27 mouse cellular contexts compared by ENCODE assay signal in genomic region chr7:19634591-19634990, GRCm38 (mm10). TPM values are rescaled to one million over a fixed set of nuclear protein-coding genes. Genes with fewer than 3 reads are reported as not detected.
A peak's percentile ranks its signal among the peaks of the same experiment; 100 is the strongest.
DNase-seq lines count a peak whose midpoint lies in the region; ATAC-seq and TF ChIP-seq lines count a peak whose summit lies in the region.
"Had no signal": no experiment of that assay in that cellular context is flagged by ENCODE, and none has a peak within 500 bp of the region (broad histone marks: within the 10 kb centered on the region; RNA-seq: fewer than 3 reads in every experiment).

No protein-coding gene starts in this region.

- H3K27me3 ChIP-seq in liver, embryonic 12.5 days (replicated peaks): no peaks in the 10 kb centered on the region
- no peaks in the 10 kb centered on the region for H3K27me3 ChIP-seq in liver, postnatal 0 days (ENCODE audit: insufficient read depth, low read length)
- H3K27me3 ChIP-seq in small intestine, adult 2 months (ENCODE audit: control insufficient read depth, insufficient read depth, low read length): no peaks in the 10 kb centered on the region
- H3K27me3 ChIP-seq in kidney, embryonic 16.5 days (ENCODE audit: insufficient read depth, low read length): no peaks in the 10 kb centered on the region
- H3K27me3 ChIP-seq: embryonic facial prominence, embryonic 15.5 days; limb, embryonic 13.5 days; midbrain, embryonic 12.5 days; neural tube, embryonic 13.5 days had no signal

- 83% methylated on average over 2 of the region's 2 CpGs for WGBS in liver, embryonic 12.5 days (ENCODE audit: insufficient replicate concordance)
- WGBS in liver, postnatal 0 days (ENCODE audit: insufficient replicate concordance): 77% methylated on average over 2 of the region's 2 CpGs
- 56% methylated on average over 2 of the region's 2 CpGs for WGBS in small intestine, adult 2 months
- WGBS in kidney, embryonic 16.5 days: 94% methylated on average over 2 of the region's 2 CpGs

- no peak for ATAC-seq in liver, embryonic 12.5 days
- ATAC-seq in liver, postnatal 0 days: no peak
- ATAC-seq in kidney, embryonic 16.5 days (ENCODE audit: low FRiP score, low TSS enrichment): no peak

- peak overlapping the region; percentile 16; the same call in 1 of the 2 replicates for H3K27ac ChIP-seq in liver, embryonic 12.5 days
- no peak overlapping the region for H3K27ac ChIP-seq in liver, postnatal 0 days (ENCODE audit: low read depth)
- peak overlapping the region; percentile 67 for H3K27ac ChIP-seq in small intestine, adult 2 months (ENCODE audit: insufficient read depth, low read depth, low read length)
- H3K27ac ChIP-seq in kidney, embryonic 16.5 days (ENCODE audit: low read length): no peak overlapping the region
- H3K27ac ChIP-seq: embryonic facial prominence, embryonic 15.5 days; kidney, postnatal 0 days; limb, embryonic 13.5 days; midbrain, embryonic 12.5 days; neural tube, embryonic 13.5 days had no signal

- TF ChIP-seq EP300 in liver, postnatal 0 days (IDR thresholded peaks at IDR 0.05; ENCODE audit: low read depth): no peak

- no peak overlapping the region for H3K4me3 ChIP-seq in liver, embryonic 12.5 days
- H3K4me3 ChIP-seq in liver, postnatal 0 days (ENCODE audit: low read depth, low read length): no peak overlapping the region
- no peak overlapping the region for H3K4me3 ChIP-seq in small intestine, adult 2 months (ENCODE audit: low read depth, low read length)
- no peak overlapping the region for H3K4me3 ChIP-seq in kidney, embryonic 16.5 days (ENCODE audit: low read length)
- H3K4me3 ChIP-seq: embryonic facial prominence, embryonic 15.5 days; limb, embryonic 13.5 days; midbrain, embryonic 12.5 days; neural tube, embryonic 13.5 days had no signal

- no peak for DNase-seq in liver, postnatal 0 days
- peak; percentile 93 for DNase-seq in adrenal gland, adult 2 months
- DNase-seq in gastrocnemius, adult 8-10 months (ENCODE audit: low spot score in 2 of 2): peak; percentile 64 to 72
- no peak for DNase-seq in MN1 (ENCODE audit: low spot score)
- DNase-seq: cerebellum, adult 11 months; cerebellum, postnatal 14 days; embryo, embryonic 11 days; lung, adult 18-20 months; lung, postnatal 4 days; retina, postnatal 1 day; right cerebral cortex, postnatal 4 days had no signal

- no peak for TF ChIP-seq CTCF in liver, postnatal 0 days (IDR thresholded peaks at IDR 0.05; ENCODE audit: low read depth)
- no peak for TF ChIP-seq CTCF in small intestine, adult 2 months (IDR thresholded peaks at IDR 0.05; ENCODE audit: extremely low read depth, insufficient read length, insufficient replicate concordance, low read depth, low read length)

- no peaks in the 10 kb centered on the region for H3K9me3 ChIP-seq in liver, embryonic 12.5 days (replicated peaks)
- no peaks in the 10 kb centered on the region for H3K9me3 ChIP-seq in liver, postnatal 0 days (ENCODE audit: low read length)
- H3K9me3 ChIP-seq in kidney, embryonic 16.5 days (ENCODE audit: low read length): no peaks in the 10 kb centered on the region
- H3K9me3 ChIP-seq: embryonic facial prominence, embryonic 15.5 days; limb, embryonic 13.5 days; midbrain, embryonic 12.5 days; neural tube, embryonic 13.5 days had no signal

- no peak overlapping the region for H3K9ac ChIP-seq in liver, embryonic 12.5 days
- H3K9ac ChIP-seq in liver, postnatal 0 days (replicated peaks): no peak overlapping the region
- H3K9ac ChIP-seq in kidney, embryonic 16.5 days (replicated peaks; ENCODE audit: low read length): no peak overlapping the region
- H3K9ac ChIP-seq: embryonic facial prominence, embryonic 15.5 days; limb, embryonic 13.5 days; midbrain, embryonic 12.5 days; neural tube, embryonic 13.5 days had no signal

- peaks cover 77% of the 10 kb centered on the region for H3K36me3 ChIP-seq in liver, embryonic 12.5 days
- H3K36me3 ChIP-seq in liver, postnatal 0 days (replicated peaks; ENCODE audit: insufficient read depth, low read length): peaks cover 65% of the 10 kb centered on the region
- H3K36me3 ChIP-seq in small intestine, adult 2 months (ENCODE audit: control insufficient read depth, insufficient read depth, low read length): peaks cover 61% of the 10 kb centered on the region
- peaks cover 79% of the 10 kb centered on the region for H3K36me3 ChIP-seq in kidney, embryonic 16.5 days (ENCODE audit: insufficient read depth, low read length)

- H3K4me2 ChIP-seq in liver, embryonic 12.5 days: no peak overlapping the region
- H3K4me2 ChIP-seq in liver, postnatal 0 days (ENCODE audit: low read depth, low read length): no peak overlapping the region
- no peak overlapping the region for H3K4me2 ChIP-seq in kidney, embryonic 16.5 days (replicated peaks; ENCODE audit: low read depth, low read length)
- H3K4me2 ChIP-seq: embryonic facial prominence, embryonic 15.5 days; limb, embryonic 13.5 days; midbrain, embryonic 12.5 days; neural tube, embryonic 13.5 days had no signal

- TF ChIP-seq POLR2A in small intestine, adult 2 months (IDR thresholded peaks at IDR 0.05; ENCODE audit: low read depth, low read length): no peak

- H3K4me1 ChIP-seq in liver, embryonic 12.5 days: peaks cover 40% of the 10 kb centered on the region
- peaks cover 4% of the 10 kb centered on the region; the same call in 1 of the 2 replicates for H3K4me1 ChIP-seq in liver, postnatal 0 days (ENCODE audit: insufficient read depth)
- peaks cover 25% of the 10 kb centered on the region for H3K4me1 ChIP-seq in small intestine, adult 2 months (ENCODE audit: control insufficient read depth, insufficient read depth, insufficient read length, low read length)
- peaks cover 3% of the 10 kb centered on the region; the same call in 1 of the 2 replicates for H3K4me1 ChIP-seq in kidney, embryonic 16.5 days (ENCODE audit: insufficient read depth, low read length)
- H3K4me1 ChIP-seq: limb, embryonic 13.5 days; midbrain, embryonic 12.5 days had no signal

RNA-seq across cellular contexts. Expression of gene Relb, which starts 5.4 kb away (rescaled TPM):
- polyA plus RNA-seq in liver, embryonic 12.5 days (2016; fragmentation: Nextera tagmentation; extraction: Ambion mirVana): 1.9 and 2.6 TPM in 2 replicates
- polyA plus RNA-seq in liver, postnatal 0 days (2015; fragmentation: Nextera tagmentation; extraction: Ambion mirVana): 2.2 and 2.3 TPM in 2 replicates
- total RNA-seq in adrenal gland, adult 2 months (2021): 10 to 100 TPM; 26.5 to 33.9 TPM
- 79.2 and 85.8 TPM in 2 replicates for polyA plus RNA-seq in adrenal gland, adult 2 months (2012; rRNA removed)
- 10 to 100 TPM in 2 of 4 experiments, 1 to 10 TPM in 2; 7.0 to 12.5 (median 9.5) TPM for total RNA-seq in gastrocnemius, adult 8-10 months (2022)
- 47.2 and 144 TPM in 2 replicates for polyA plus RNA-seq in small intestine, adult 2 months (2012; rRNA removed)
- 10.6 and 10.7 TPM in 2 replicates for polyA plus RNA-seq in kidney, embryonic 16.5 days (2015; fragmentation: Nextera tagmentation; extraction: Ambion mirVana)

RNA-seq across cellular contexts. Expression of gene Clptm1, which starts 30.2 kb away (rescaled TPM):
- polyA plus RNA-seq in liver, embryonic 12.5 days (2016; fragmentation: Nextera tagmentation; extraction: Ambion mirVana): 75.1 and 75.2 TPM in 2 replicates
- polyA plus RNA-seq in liver, postnatal 0 days (2015; fragmentation: Nextera tagmentation; extraction: Ambion mirVana): 40.3 and 44.4 TPM in 2 replicates
- total RNA-seq in adrenal gland, adult 2 months (2021): 100 to 1,000 TPM; 151 to 152 TPM
- polyA plus RNA-seq in adrenal gland, adult 2 months (2012; rRNA removed): 157 and 178 TPM in 2 replicates
- 10 to 100 TPM; 49.6 to 55.5 (median 51.0) TPM for total RNA-seq in gastrocnemius, adult 8-10 months (2022)
- polyA plus RNA-seq in small intestine, adult 2 months (2012; rRNA removed): 70.5 and 141 TPM in 2 replicates
- 90.9 and 94.6 TPM in 2 replicates for polyA plus RNA-seq in kidney, embryonic 16.5 days (2015; fragmentation: Nextera tagmentation; extraction: Ambion mirVana)

RNA-seq across cellular contexts. Expression of gene Clasrp, which starts 30.3 kb away (rescaled TPM):
- 23.9 and 24.2 TPM in 2 replicates for polyA plus RNA-seq in liver, embryonic 12.5 days (2016; fragmentation: Nextera tagmentation; extraction: Ambion mirVana)
- polyA plus RNA-seq in liver, postnatal 0 days (2015; fragmentation: Nextera tagmentation; extraction: Ambion mirVana): 7.6 and 8.1 TPM in 2 replicates
- total RNA-seq in adrenal gland, adult 2 months (2021): 10 to 100 TPM; 34.4 to 37.3 TPM
- polyA plus RNA-seq in adrenal gland, adult 2 months (2012; rRNA removed): 280 and 380 TPM in 2 replicates
- total RNA-seq in gastrocnemius, adult 8-10 months (2022): 10 to 100 TPM in 1 of 4 experiments, 1 to 10 TPM in 3; 6.3 to 10.0 (median 9.2) TPM
- 91.6 and 184 TPM in 2 replicates for polyA plus RNA-seq in small intestine, adult 2 months (2012; rRNA removed)
- polyA plus RNA-seq in kidney, embryonic 16.5 days (2015; fragmentation: Nextera tagmentation; extraction: Ambion mirVana): 52.6 and 55.8 TPM in 2 replicates

RNA-seq across cellular contexts. Expression of gene Apoc2, which starts 43.1 kb away (rescaled TPM):
- polyA plus RNA-seq in liver, embryonic 12.5 days (2016; fragmentation: Nextera tagmentation; extraction: Ambion mirVana): 389 and 406 TPM in 2 replicates
- polyA plus RNA-seq in liver, postnatal 0 days (2015; fragmentation: Nextera tagmentation; extraction: Ambion mirVana): 2,864 and 3,070 TPM in 2 replicates
- 1 to 10 TPM in 1 of 2 experiments, not detected in 1; 3.1 TPM for total RNA-seq in adrenal gland, adult 2 months (2021)
- polyA plus RNA-seq in adrenal gland, adult 2 months (2012; rRNA removed): 0.28 TPM in 1 of 2 replicates, not detected in the other
- not detected for total RNA-seq in gastrocnemius, adult 8-10 months (2022)
- 1,337 and 1,661 TPM in 2 replicates for polyA plus RNA-seq in small intestine, adult 2 months (2012; rRNA removed)
- polyA plus RNA-seq in kidney, embryonic 16.5 days (2015; fragmentation: Nextera tagmentation; extraction: Ambion mirVana): 2.8 and 4.7 TPM in 2 replicates
- total RNA-seq: left cerebral cortex, adult 8-10 months had no signal
- polyA plus RNA-seq: forebrain, embryonic 11.5 days; frontal cortex, adult 2 months; hindbrain, embryonic 11.5 days; midbrain, embryonic 12.5 days had no signal

RNA-seq across cellular contexts. Expression of gene Gm44805, which starts 46.6 kb away (rescaled TPM):
- 2.7 and 4.9 TPM in 2 replicates for polyA plus RNA-seq in liver, embryonic 12.5 days (2016; fragmentation: Nextera tagmentation; extraction: Ambion mirVana)
- polyA plus RNA-seq in liver, postnatal 0 days (2015; fragmentation: Nextera tagmentation; extraction: Ambion mirVana): 187 and 234 TPM in 2 replicates
- total RNA-seq in adrenal gland, adult 2 months (2021): 1 to 10 TPM; 1.5 to 1.9 TPM
- 2.3 and 4.1 TPM in 2 replicates for polyA plus RNA-seq in adrenal gland, adult 2 months (2012; rRNA removed)
- total RNA-seq in gastrocnemius, adult 8-10 months (2022): not detected
- polyA plus RNA-seq in small intestine, adult 2 months (2012; rRNA removed): 0.37 and 0.69 TPM in 2 replicates
- polyA plus RNA-seq in kidney, embryonic 16.5 days (2015; fragmentation: Nextera tagmentation; extraction: Ambion mirVana): 1.1 TPM in 1 of 2 replicates, not detected in the other
- total RNA-seq: layer of hippocampus, adult 8-10 months; left cerebral cortex, adult 8-10 months had no signal
- polyA plus RNA-seq: brain, embryonic 14.5 days; embryonic facial prominence, embryonic 15.5 days; forebrain, embryonic 11.5 days; frontal cortex, adult 2 months; heart, postnatal 0 days; hindbrain, embryonic 11.5 days; limb, embryonic 13.5 days; midbrain, embryonic 12.5 days; neural tube, embryonic 13.5 days; stomach, embryonic 14.5 days had no signal

Comparison
In these comparisons a context has a peak if more than half of its experiments do, and no peak if none do; other contexts are left out.
1. H3K27ac ChIP-seq: peak in liver, embryonic 12.5 days (single experiment) and small intestine, adult 2 months (single experiment); none in liver, postnatal 0 days (single experiment) and kidney, embryonic 16.5 days (single experiment).
2. DNase-seq: peak in adrenal gland, adult 2 months (single experiment) and gastrocnemius, adult 8-10 months (2 of 2); none in liver, postnatal 0 days (single experiment) and MN1 (single experiment).